24 mouse cellular contexts compared by ENCODE assay signal in the genomic region with DNA sequence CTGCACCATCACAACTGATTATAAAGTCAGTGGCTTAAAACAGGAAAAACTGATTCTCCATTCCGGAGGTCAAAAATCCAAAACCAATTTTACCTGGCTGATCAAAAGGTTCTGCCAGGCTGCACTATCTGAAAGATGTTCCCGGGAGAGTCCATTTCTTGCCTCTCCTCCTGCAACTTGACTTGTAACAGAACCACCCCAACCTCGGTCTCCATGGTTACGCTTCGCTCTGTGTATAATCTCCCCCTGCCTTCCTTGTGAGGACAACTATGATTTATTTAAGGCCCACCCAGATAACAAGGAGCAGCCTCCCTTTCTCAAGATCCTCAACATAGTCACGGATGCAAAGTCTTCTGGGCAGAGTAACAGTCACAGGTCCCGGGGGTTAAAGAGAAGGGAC. TPM values are rescaled to one million over a fixed set of nuclear protein-coding genes. Genes with fewer than 3 reads are reported as not detected.
DNase-seq lines count a peak whose midpoint lies in the region; ATAC-seq and TF ChIP-seq lines count a peak whose summit lies in the region.
"Had no signal": no experiment of that assay in that cellular context is flagged by ENCODE, and none has a peak within 500 bp of the region (broad histone marks: within the 10 kb centered on the region; RNA-seq: fewer than 3 reads in every experiment).

No protein-coding gene starts in this region.

- no peak for DNase-seq in midbrain, postnatal 0 days (ENCODE audit: low spot score)
- peak; percentile 30 for DNase-seq in R1 (ENCODE audit: low read depth, low spot score)
- DNase-seq in forebrain, embryonic 10.5 days (ENCODE audit: extremely low spot score, low spot score), result no peak
- DNase-seq: adrenal gland, adult 2 months; adrenal gland, postnatal 10 days; adrenal gland, postnatal 36 days; cerebellum, adult 11 months; cerebellum, adult 18-20 months; cerebellum, adult 8-10 months; cerebellum, adult 9-11 months; cerebellum, postnatal 14 days; cerebellum, postnatal 36 days; embryo, embryonic 11 days had no signal

- 0 out of 2 replicates have a peak, but pooled peaks have one; percentile 56 for ATAC-seq in midbrain, embryonic 15.5 days (replicated peaks)
- ATAC-seq in midbrain, postnatal 0 days (ENCODE audit: low FRiP score), result no peak
- no peak for ATAC-seq in CD4-positive, CD25-positive, alpha-beta regulatory T cell, adult 4 months
- ATAC-seq: forebrain, embryonic 14.5 days; forebrain, embryonic 16.5 days; Patski had no signal

- H3K4me1 ChIP-seq in midbrain, embryonic 15.5 days, result peaks cover 11% of the 10 kb centered on the region; the same call in 1 of the 2 replicates
- H3K4me1 ChIP-seq in midbrain, postnatal 0 days (ENCODE audit: insufficient read depth, low read length), result peaks cover 8% of the 10 kb centered on the region; the same call in 1 of the 2 replicates
- no peaks in the 10 kb centered on the region; the same call in 1 of the 2 replicates for H3K4me1 ChIP-seq in bone marrow, adult 2 months (ENCODE audit: control insufficient read depth, insufficient read depth, low read length)
- H3K4me1 ChIP-seq in brown adipose tissue, adult 24 weeks (ENCODE audit: control insufficient read depth, insufficient read depth, insufficient read length, low read length), result no peaks in the 10 kb centered on the region
- peaks cover 25% of the 10 kb centered on the region for H3K4me1 ChIP-seq in forebrain, embryonic 10.5 days

- no peaks in the 10 kb centered on the region for H3K36me3 ChIP-seq in midbrain, embryonic 15.5 days (replicated peaks)
- no peaks in the 10 kb centered on the region for H3K36me3 ChIP-seq in midbrain, postnatal 0 days (ENCODE audit: insufficient read depth, low read length)
- H3K36me3 ChIP-seq in forebrain, embryonic 10.5 days (replicated peaks), result no peaks in the 10 kb centered on the region; the same call in 1 of the 2 replicates
- H3K36me3 ChIP-seq: embryonic facial prominence, embryonic 12.5 days; forebrain, embryonic 12.5 days; G1E had no signal

- no peaks in the 10 kb centered on the region for H3K9me3 ChIP-seq in midbrain, embryonic 15.5 days
- H3K9me3 ChIP-seq in midbrain, postnatal 0 days (ENCODE audit: low read length), result no peaks in the 10 kb centered on the region
- no peaks in the 10 kb centered on the region; the same call in 1 of the 2 replicates for H3K9me3 ChIP-seq in forebrain, embryonic 10.5 days
- H3K9me3 ChIP-seq: embryonic facial prominence, embryonic 12.5 days; forebrain, embryonic 12.5 days had no signal

- no peak for TF ChIP-seq POLR2A in bone marrow, adult 2 months (IDR thresholded peaks at IDR 0.05; ENCODE audit: borderline replicate concordance, control insufficient read depth, low read depth, low read length)

- no peak overlapping the region for H3K9ac ChIP-seq in midbrain, embryonic 15.5 days
- no peak overlapping the region for H3K9ac ChIP-seq in midbrain, postnatal 0 days (replicated peaks; ENCODE audit: low read length, poor library complexity, severe bottlenecking)
- H3K9ac ChIP-seq: embryonic facial prominence, embryonic 12.5 days; forebrain, embryonic 12.5 days had no signal

- no peak overlapping the region for H3K4me3 ChIP-seq in midbrain, embryonic 15.5 days
- H3K4me3 ChIP-seq in midbrain, postnatal 0 days (ENCODE audit: low read depth, low read length), result no peak overlapping the region
- no peak overlapping the region for H3K4me3 ChIP-seq in bone marrow, adult 2 months (replicated peaks; ENCODE audit: control insufficient read depth, low read depth, low read length)
- H3K4me3 ChIP-seq in brown adipose tissue, adult 24 weeks (ENCODE audit: insufficient read depth, low read depth, low read length), result no peak overlapping the region
- H3K4me3 ChIP-seq in forebrain, embryonic 10.5 days, result no peak overlapping the region
- H3K4me3 ChIP-seq: embryonic facial prominence, embryonic 12.5 days; forebrain, embryonic 12.5 days had no signal

- H3K27ac ChIP-seq in midbrain, embryonic 15.5 days, result no peak overlapping the region
- no peak overlapping the region for H3K27ac ChIP-seq in midbrain, postnatal 0 days (ENCODE audit: low read depth, low read length)
- H3K27ac ChIP-seq in bone marrow, adult 2 months (ENCODE audit: control insufficient read depth, insufficient read depth, low read depth, low read length, poor library complexity), result peak overlapping the region; percentile 29
- H3K27ac ChIP-seq in brown adipose tissue, adult 24 weeks (replicated peaks; ENCODE audit: low read depth, low read length), result 0 out of 2 replicates have a peak overlapping the region, but pooled peaks have one; percentile 2
- no peak overlapping the region for H3K27ac ChIP-seq in forebrain, embryonic 10.5 days
- H3K27ac ChIP-seq: embryonic facial prominence, embryonic 12.5 days; forebrain, embryonic 12.5 days had no signal

- no peaks in the 10 kb centered on the region for H3K27me3 ChIP-seq in midbrain, embryonic 15.5 days (replicated peaks)
- no peaks in the 10 kb centered on the region for H3K27me3 ChIP-seq in midbrain, postnatal 0 days (ENCODE audit: insufficient read depth, low read length)
- no peaks in the 10 kb centered on the region for H3K27me3 ChIP-seq in forebrain, embryonic 10.5 days (ENCODE audit: poor library complexity, severe bottlenecking)
- H3K27me3 ChIP-seq: CH12.LX; embryonic facial prominence, embryonic 12.5 days; forebrain, embryonic 12.5 days; Patski had no signal

- H3K4me2 ChIP-seq in midbrain, embryonic 15.5 days, result no peak overlapping the region
- no peak overlapping the region for H3K4me2 ChIP-seq in midbrain, postnatal 0 days (ENCODE audit: low read depth, low read length, poor library complexity, severe bottlenecking)
- H3K4me2 ChIP-seq: embryonic facial prominence, embryonic 12.5 days; forebrain, embryonic 12.5 days had no signal

- TF ChIP-seq CTCF in midbrain, postnatal 0 days (IDR thresholded peaks at IDR 0.05), result no peak
- no peak for TF ChIP-seq CTCF in bone marrow, adult 2 months (IDR thresholded peaks at IDR 0.05; ENCODE audit: control insufficient read depth, insufficient read depth, low read length)

- WGBS in midbrain, embryonic 15.5 days, result 78% methylated on average over 7 of the region's 7 CpGs
- WGBS in midbrain, postnatal 0 days, result 81% methylated on average over 7 of the region's 7 CpGs
- 66% methylated on average over 7 of the region's 7 CpGs for WGBS in bone marrow, adult 2 months
- WGBS in forebrain, embryonic 10.5 days, result 94% methylated on average over 7 of the region's 7 CpGs

RNA-seq across cellular contexts. Expression of gene Nos1ap, which starts 16.5 kb away (rescaled TPM):
- polyA plus RNA-seq in midbrain, embryonic 15.5 days (2015; fragmentation: Nextera tagmentation; extraction: Ambion mirVana), result 21.3 and 28.3 TPM in 2 replicates
- total RNA-seq in midbrain, postnatal 0 days (2014; rRNA removed), result 8.8 and 24.0 TPM in 2 replicates
- polyA plus RNA-seq in midbrain, postnatal 0 days (2015; fragmentation: Nextera tagmentation; extraction: Ambion mirVana), result 12.3 and 18.4 TPM in 2 replicates
- 34.3 and 68.3 TPM in 2 replicates for polyA plus RNA-seq in bone marrow, adult 2 months (2011; ENCODE audit: insufficient read depth, insufficient read length, low replicate concordance, missing spikeins)
- 2.0 and 2.3 TPM in 2 replicates for polyA plus RNA-seq in brown adipose tissue, adult 24 weeks (2012; ENCODE audit: insufficient read depth, insufficient read length, missing spikeins)
- polyA plus RNA-seq in CD4-positive, CD25-positive, alpha-beta regulatory T cell, adult 4 months (2017; shearing (Covaris generic)), result under 1 TPM; 0.19 to 0.29 TPM
- polyA plus RNA-seq in forebrain, embryonic 10.5 days (2016; fragmentation: Nextera tagmentation; extraction: Ambion mirVana), result 9.8 and 10.5 TPM in 2 replicates
- total RNA-seq: CH12.LX had no signal

Comparison
In these comparisons a context has a peak if more than half of its experiments do, and no peak if none do; other contexts are left out.
1. H3K27ac ChIP-seq: peak in bone marrow, adult 2 months (single experiment) and brown adipose tissue, adult 24 weeks (single experiment); none in midbrain, embryonic 15.5 days (single experiment), midbrain, postnatal 0 days (single experiment) and forebrain, embryonic 10.5 days (single experiment).